Mouse (Mus musculus): ENCODE results near the gene Cysrt1.

- TF ChIP-seq TAL1 (IDR thresholded peaks at IDR 0.05; ENCODE audit: low read length) = no peak
- no peak for TF ChIP-seq GATA1 (IDR thresholded peaks at IDR 0.05; ENCODE audit: low read length)
These were observed 17.8 kb downstream of the Cysrt1 start, which contains the start of gene Tubb4b for GRCm38 (mm10) chr2:25224492-25224765.

All from erythroblast, embryonic 14.5 days (primary cell).